Mouse (Mus musculus): Measurements from ENCODE around the gene Vps13d. TPM values are rescaled to one million over a fixed set of nuclear protein-coding genes. Genes with fewer than 3 reads are reported as not detected.
A peak's percentile ranks its signal among the peaks of the same experiment; 100 is the strongest.

Gene Vps13d
- polyA plus RNA-seq, 1 experiment from 2014 or later = 7.8 TPM

- Histone ChIP-seq H3K27me3 (replicated peaks) (no peaks in the 10 kb centered on the region), H3K9me3 (replicated peaks) (no peaks in the 10 kb centered on the region), H3K4me1 (0 out of 2 replicates have a peak, but pooled peaks cover 3% of the 10 kb centered on the region), H3K4me2 (no peak overlapping the region), H3K4me3 (replicated peaks) (no peak overlapping the region), H3K27ac (replicated peaks) (no peak overlapping the region), H3K9ac (replicated peaks) (no peak overlapping the region), H3K36me3 (peaks cover 69% of the 10 kb centered on the region)
- WGBS = 38% methylated on average over 7 of the region's 7 CpGs
- ATAC-seq (ENCODE audit: low FRiP score) = no peak
Observed at GRCm38 (mm10) chr4:145066336-145067018, 128.3 kb downstream of the Vps13d start.

- Histone ChIP-seq H3K9me3 (replicated peaks) (no peaks in the 10 kb centered on the region), H3K4me1 (no peaks in the 10 kb centered on the region), H3K27ac (replicated peaks) (no peak overlapping the region), H3K36me3 (peaks cover 78% of the 10 kb centered on the region), H3K9ac (replicated peaks) (no peak overlapping the region), H3K27me3 (replicated peaks) (no peaks in the 10 kb centered on the region), H3K4me3 (replicated peaks) (no peak overlapping the region), H3K4me2 (no peak overlapping the region)
- 83% methylated on average over 2 of the region's 2 CpGs for WGBS
- ATAC-seq (ENCODE audit: low FRiP score) = no peak
Observed at GRCm38 (mm10) chr4:145058749-145059442, 135.9 kb downstream of the Vps13d start.

DNA sequence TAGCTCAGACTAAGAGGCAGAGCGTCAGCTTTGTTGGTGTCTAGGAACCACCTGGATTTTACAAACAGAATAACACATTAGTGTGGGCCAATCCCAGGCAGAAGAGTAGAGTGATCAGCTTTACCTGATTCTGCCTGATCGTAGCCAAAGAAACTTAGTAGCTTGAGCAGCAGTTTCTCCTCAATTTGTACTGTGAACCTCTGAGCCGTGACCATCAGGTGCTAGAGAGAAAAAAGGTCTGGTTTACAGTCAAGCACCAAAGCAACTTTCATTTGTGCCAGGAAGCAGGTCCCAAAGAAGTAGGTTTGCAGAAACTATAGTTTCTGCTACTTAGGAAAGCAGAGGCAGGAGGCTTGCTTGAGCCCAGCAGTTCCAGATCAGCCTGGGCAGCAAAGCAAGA lies 138.5 kb downstream of the Vps13d start:
- Histone ChIP-seq H3K4me2 (no peak overlapping the region), H3K27ac (replicated peaks) (no peak overlapping the region), H3K9ac (replicated peaks) (no peak overlapping the region), H3K4me3 (replicated peaks) (no peak overlapping the region), H3K36me3 (peaks cover 73% of the 10 kb centered on the region), H3K4me1 (no peaks in the 10 kb centered on the region), H3K27me3 (replicated peaks) (no peaks in the 10 kb centered on the region), H3K9me3 (replicated peaks) (no peaks in the 10 kb centered on the region)
- no peak for ATAC-seq (ENCODE audit: low FRiP score)
- WGBS = 93% methylated on average over 3 of the region's 3 CpGs

GRCm38 (mm10) chr4:145055792-145056191 lies 139.0 kb downstream of the Vps13d start:
- Histone ChIP-seq H3K9me3 (replicated peaks) (no peaks in the 10 kb centered on the region), H3K9ac (replicated peaks) (no peak overlapping the region), H3K27ac (replicated peaks) (no peak overlapping the region), H3K27me3 (replicated peaks) (no peaks in the 10 kb centered on the region), H3K36me3 (peaks cover 68% of the 10 kb centered on the region), H3K4me1 (no peaks in the 10 kb centered on the region), H3K4me2 (no peak overlapping the region), H3K4me3 (replicated peaks) (no peak overlapping the region)
- no peak for ATAC-seq (ENCODE audit: low FRiP score)
- WGBS = 91% methylated on average over 3 of the region's 3 CpGs

DNA sequence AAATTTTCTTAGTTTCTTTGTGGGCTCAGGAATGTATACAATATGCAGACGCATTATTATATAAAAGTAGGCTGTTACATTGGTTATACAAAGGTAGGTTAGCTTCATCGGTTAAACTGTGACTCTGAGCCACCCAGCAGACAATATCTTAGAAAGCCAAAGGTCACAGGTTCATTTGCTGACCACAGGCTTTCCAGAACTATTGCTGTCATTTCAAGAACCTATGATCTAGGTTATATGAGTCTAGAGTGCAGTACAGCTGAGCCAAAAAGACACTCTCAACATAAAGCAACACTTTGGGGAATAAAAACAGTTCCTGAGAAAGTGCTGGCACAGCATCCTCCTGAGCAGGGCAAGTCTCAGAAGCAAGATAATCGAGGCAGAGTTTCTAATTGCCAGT lies 140.4 kb downstream of the Vps13d start:
- Histone ChIP-seq H3K4me3 (replicated peaks) (no peak overlapping the region), H3K4me2 (no peak overlapping the region), H3K4me1 (no peaks in the 10 kb centered on the region), H3K9me3 (replicated peaks) (no peaks in the 10 kb centered on the region), H3K36me3 (peaks cover 58% of the 10 kb centered on the region), H3K9ac (replicated peaks) (no peak overlapping the region), H3K27me3 (replicated peaks) (no peaks in the 10 kb centered on the region), H3K27ac (replicated peaks) (no peak overlapping the region)
- WGBS = 51% methylated on average over 3 of the region's 3 CpGs
- ATAC-seq (ENCODE audit: low FRiP score) = no peak; the same call in 1 of the 2 replicates

GRCm38 (mm10) chr4:145052697-145053096 lies 142.1 kb downstream of the Vps13d start:
- no peaks in the 10 kb centered on the region for H3K4me1 ChIP-seq
- H3K27ac ChIP-seq (replicated peaks) = no peak overlapping the region
- H3K4me2 ChIP-seq = no peak overlapping the region
- no peak for ATAC-seq (ENCODE audit: low FRiP score)
- no peaks in the 10 kb centered on the region for H3K9me3 ChIP-seq (replicated peaks)
- H3K36me3 ChIP-seq = peaks cover 46% of the 10 kb centered on the region
- 72% methylated on average over 1 of the region's 1 CpGs for WGBS
- no peak overlapping the region for H3K4me3 ChIP-seq (replicated peaks)
- H3K27me3 ChIP-seq (replicated peaks) = no peaks in the 10 kb centered on the region
- H3K9ac ChIP-seq (replicated peaks) = no peak overlapping the region

DNA sequence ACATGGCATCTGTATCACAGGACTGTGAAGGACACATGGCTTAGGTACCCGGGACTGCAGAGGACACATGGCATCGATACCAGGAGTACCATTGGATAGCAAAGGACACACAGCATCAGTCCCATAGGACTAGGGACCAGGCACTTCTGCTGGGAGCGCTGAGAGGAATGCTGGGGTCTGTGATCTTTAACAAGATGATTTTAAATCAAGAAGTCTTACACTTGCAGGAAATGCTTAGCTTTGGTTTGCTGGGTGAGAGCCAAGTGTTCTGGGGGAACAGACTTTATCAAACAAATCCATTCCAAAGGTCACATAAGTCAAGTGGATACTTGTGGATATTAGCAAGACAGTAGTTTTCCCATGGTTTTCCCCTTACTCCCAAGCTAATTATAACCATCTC lies 142.5 kb downstream of the Vps13d start:
- WGBS = 93% methylated on average over 3 of the region's 3 CpGs
- peaks cover 43% of the 10 kb centered on the region for H3K36me3 ChIP-seq
- no peaks in the 10 kb centered on the region for H3K9me3 ChIP-seq (replicated peaks)

GRCm38 (mm10) chr4:145051209-145051969 lies 143.4 kb downstream of the Vps13d start:
- WGBS = 23% methylated on average over 4 of the region's 4 CpGs
- Histone ChIP-seq H3K4me3 (replicated peaks) (no peak overlapping the region), H3K4me2 (no peak overlapping the region), H3K4me1 (no peaks in the 10 kb centered on the region), H3K27me3 (replicated peaks) (no peaks in the 10 kb centered on the region), H3K9ac (replicated peaks) (no peak overlapping the region), H3K9me3 (replicated peaks) (no peaks in the 10 kb centered on the region), H3K36me3 (peaks cover 39% of the 10 kb centered on the region), H3K27ac (replicated peaks) (no peak overlapping the region)
- ATAC-seq (ENCODE audit: low FRiP score) = no peak

More for the DNA sequence above, 142.5 kb downstream of the Vps13d start:
- Histone ChIP-seq H3K27ac (replicated peaks) (no peak overlapping the region), H3K4me2 (no peak overlapping the region), H3K9ac (replicated peaks) (no peak overlapping the region), H3K27me3 (replicated peaks) (no peaks in the 10 kb centered on the region), H3K4me1 (no peaks in the 10 kb centered on the region), H3K4me3 (replicated peaks) (no peak overlapping the region)
- ATAC-seq (ENCODE audit: low FRiP score) = no peak

GRCm38 (mm10) chr4:145050518-145051208 lies 144.1 kb downstream of the Vps13d start:
- Histone ChIP-seq H3K27ac (replicated peaks) (peak overlapping the region; percentile 58; the same call in 1 of the 2 replicates), H3K4me1 (no peaks in the 10 kb centered on the region), H3K9me3 (replicated peaks) (no peaks in the 10 kb centered on the region)

DNA sequence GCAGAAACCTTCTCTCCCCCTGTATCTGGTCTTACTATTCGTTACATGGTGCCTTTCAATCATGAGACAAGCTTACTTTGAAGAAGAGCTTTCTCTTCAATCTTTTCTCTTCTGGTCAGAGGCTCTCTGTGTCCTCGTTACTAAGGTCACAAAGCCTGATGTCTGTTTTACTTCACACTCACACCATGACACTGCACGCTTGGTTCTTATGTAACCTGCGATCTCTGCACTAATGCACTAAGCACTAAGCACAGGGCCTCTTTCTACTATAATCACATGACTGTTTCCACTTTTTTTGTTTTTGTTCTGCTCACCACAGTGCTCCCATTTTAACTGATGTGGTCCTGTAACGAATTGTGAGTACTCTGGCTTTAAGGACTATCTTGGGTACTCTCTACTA lies 146.8 kb downstream of the Vps13d start:
- Histone ChIP-seq H3K4me1 (no peaks in the 10 kb centered on the region), H3K4me2 (no peak overlapping the region), H3K27ac (replicated peaks) (no peak overlapping the region), H3K27me3 (replicated peaks) (no peaks in the 10 kb centered on the region), H3K36me3 (peaks cover 41% of the 10 kb centered on the region), H3K4me3 (replicated peaks) (no peak overlapping the region), H3K9ac (replicated peaks) (no peak overlapping the region), H3K9me3 (replicated peaks) (no peaks in the 10 kb centered on the region)
- WGBS = 73% methylated on average over 5 of the region's 5 CpGs
- no peak for ATAC-seq (ENCODE audit: low FRiP score)

More at GRCm38 (mm10) chr4:145050518-145051208, 144.1 kb downstream of the Vps13d start:
- peak; percentile 80; the same call in 1 of the 2 replicates for ATAC-seq (ENCODE audit: low FRiP score)
- WGBS = 22% methylated on average over 8 of the region's 8 CpGs
- Histone ChIP-seq H3K4me2 (no peak overlapping the region), H3K36me3 (peaks cover 32% of the 10 kb centered on the region), H3K4me3 (replicated peaks) (no peak overlapping the region), H3K9ac (replicated peaks) (no peak overlapping the region), H3K27me3 (replicated peaks) (no peaks in the 10 kb centered on the region)

- peaks cover 42% of the 10 kb centered on the region for H3K36me3 ChIP-seq
- no peaks in the 10 kb centered on the region for H3K27me3 ChIP-seq (replicated peaks)
- H3K4me1 ChIP-seq = no peaks in the 10 kb centered on the region
- no peak overlapping the region for H3K4me3 ChIP-seq (replicated peaks)
- ATAC-seq (ENCODE audit: low FRiP score) = no peak
- WGBS = 86% methylated on average over 8 of the region's 8 CpGs
- no peaks in the 10 kb centered on the region for H3K9me3 ChIP-seq (replicated peaks)
- H3K27ac ChIP-seq (replicated peaks) = no peak overlapping the region
- H3K9ac ChIP-seq (replicated peaks) = no peak overlapping the region
- no peak overlapping the region for H3K4me2 ChIP-seq
Observed at GRCm38 (mm10) chr4:145046032-145046401, 148.8 kb downstream of the Vps13d start.

Measured in neural tube, embryonic 15.5 days (tissue).